Comparison of ENCODE assay signal across 16 mouse cellular contexts in the genomic region with DNA sequence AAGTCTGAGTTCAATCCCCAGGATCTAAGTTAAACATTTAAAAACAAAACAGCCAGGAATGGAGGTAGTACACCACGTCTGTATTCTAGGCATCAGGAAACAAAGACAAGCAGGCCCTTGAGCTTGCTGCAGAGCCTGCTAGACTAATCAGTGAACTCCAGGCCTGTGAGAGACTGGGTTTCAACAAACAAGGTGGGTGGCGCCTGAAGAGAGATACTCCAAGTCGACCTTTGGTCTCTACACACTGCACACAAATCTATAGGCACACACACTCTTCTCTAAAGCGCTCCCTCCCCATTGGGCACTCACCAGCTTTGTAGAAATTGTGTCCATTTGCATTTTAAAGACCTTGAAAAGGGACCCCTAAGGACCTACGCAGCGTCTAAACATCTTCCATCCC.
DNase-seq lines count a peak whose midpoint lies in the region; ATAC-seq and TF ChIP-seq lines count a peak whose summit lies in the region.
"Had no signal": no experiment of that assay in that cellular context is flagged by ENCODE, and none has a peak within 500 bp of the region (broad histone marks: within the 10 kb centered on the region; RNA-seq: fewer than 3 reads in every experiment).

No protein-coding gene starts in this region.

- TF ChIP-seq CTCF in lung, embryonic 14.5 days (IDR thresholded peaks at IDR 0.05; ENCODE audit: low read depth) = no peak

- no peak overlapping the region for H3K27ac ChIP-seq in lung, embryonic 14.5 days (ENCODE audit: low read depth)
- peak overlapping the region; percentile 67; the same call in 1 of the 2 replicates for H3K27ac ChIP-seq in embryonic facial prominence, embryonic 14.5 days (replicated peaks; ENCODE audit: low read depth, low read length)
- H3K27ac ChIP-seq in stomach, embryonic 14.5 days (ENCODE audit: low read length) = peak overlapping the region; percentile 2; the same call in 1 of the 2 replicates
- no peak overlapping the region for H3K27ac ChIP-seq in kidney, embryonic 14.5 days (ENCODE audit: low read depth, low read length)
- H3K27ac ChIP-seq in forebrain, embryonic 14.5 days (ENCODE audit: low read depth, low read length) = no peak overlapping the region
- H3K27ac ChIP-seq: limb, embryonic 13.5 days had no signal

- no peak for ATAC-seq in lung, embryonic 14.5 days (ENCODE audit: insufficient read depth)
- ATAC-seq in embryonic facial prominence, embryonic 14.5 days (ENCODE audit: low read depth) = no peak
- peak; percentile 76; the same call in 1 of the 2 replicates for ATAC-seq in stomach, embryonic 14.5 days (ENCODE audit: insufficient number of reproducible peaks, insufficient read depth, low FRiP score, low read depth)
- no peak for ATAC-seq in kidney, embryonic 14.5 days (ENCODE audit: low FRiP score, low TSS enrichment)
- ATAC-seq in forebrain, embryonic 14.5 days = no peak
- ATAC-seq: hindbrain, embryonic 16.5 days had no signal

- no peaks in the 10 kb centered on the region for H3K9me3 ChIP-seq in lung, embryonic 14.5 days (ENCODE audit: low read depth, low read length)
- no peaks in the 10 kb centered on the region for H3K9me3 ChIP-seq in embryonic facial prominence, embryonic 14.5 days (ENCODE audit: control insufficient read depth, low read length)
- no peaks in the 10 kb centered on the region for H3K9me3 ChIP-seq in stomach, embryonic 14.5 days (ENCODE audit: control insufficient read depth, low read depth, low read length)
- no peaks in the 10 kb centered on the region for H3K9me3 ChIP-seq in kidney, embryonic 14.5 days (ENCODE audit: control insufficient read depth, low read length)
- H3K9me3 ChIP-seq in forebrain, embryonic 14.5 days (replicated peaks; ENCODE audit: control insufficient read depth, low read length) = no peaks in the 10 kb centered on the region
- H3K9me3 ChIP-seq: limb, embryonic 13.5 days had no signal

- no peak overlapping the region for H3K4me2 ChIP-seq in lung, embryonic 14.5 days
- no peak overlapping the region for H3K4me2 ChIP-seq in embryonic facial prominence, embryonic 14.5 days (ENCODE audit: low read depth, low read length)
- no peak overlapping the region for H3K4me2 ChIP-seq in stomach, embryonic 14.5 days (replicated peaks; ENCODE audit: low read depth, low read length)
- no peak overlapping the region for H3K4me2 ChIP-seq in kidney, embryonic 14.5 days (replicated peaks; ENCODE audit: low read depth, low read length)
- no peak overlapping the region for H3K4me2 ChIP-seq in forebrain, embryonic 14.5 days (ENCODE audit: low read length)
- H3K4me2 ChIP-seq: limb, embryonic 13.5 days had no signal

- H3K27me3 ChIP-seq in lung, embryonic 14.5 days (ENCODE audit: insufficient read depth, low read length) = no peaks in the 10 kb centered on the region
- H3K27me3 ChIP-seq in embryonic facial prominence, embryonic 14.5 days (replicated peaks; ENCODE audit: control insufficient read depth, insufficient read depth, low read length) = no peaks in the 10 kb centered on the region
- H3K27me3 ChIP-seq in stomach, embryonic 14.5 days (ENCODE audit: control insufficient read depth, insufficient read depth, low read length) = no peaks in the 10 kb centered on the region
- no peaks in the 10 kb centered on the region for H3K27me3 ChIP-seq in kidney, embryonic 14.5 days (ENCODE audit: control insufficient read depth, insufficient read depth, low read length)
- H3K27me3 ChIP-seq in forebrain, embryonic 14.5 days (replicated peaks; ENCODE audit: control insufficient read depth, insufficient read depth, low read length) = 0 out of 2 replicates have a peak, but pooled peaks cover 13% of the 10 kb centered on the region
- H3K27me3 ChIP-seq: limb, embryonic 13.5 days had no signal

- 47% methylated on average over 6 of the region's 6 CpGs for WGBS in lung, embryonic 14.5 days
- 48% methylated on average over 6 of the region's 6 CpGs for WGBS in embryonic facial prominence, embryonic 14.5 days
- WGBS in stomach, embryonic 14.5 days = 41% methylated on average over 6 of the region's 6 CpGs
- WGBS in kidney, embryonic 14.5 days = 60% methylated on average over 6 of the region's 6 CpGs
- WGBS in forebrain, embryonic 14.5 days = 31% methylated on average over 6 of the region's 6 CpGs

- DNase-seq in lung, embryonic 14.5 days = no peak
- no peak for DNase-seq in lung, postnatal 36 days
- DNase-seq in embryonic facial prominence, embryonic 14.5 days (ENCODE audit: low spot score) = no peak
- peak; percentile 17 for DNase-seq in liver
- DNase-seq in forebrain, embryonic 14.5 days (ENCODE audit: low spot score) = no peak
- DNase-seq in cerebellum, adult 11-12 months = no peak
- DNase-seq: cerebellum, adult 2 months; embryo, embryonic 11 days; gastrocnemius, postnatal 14 days; heart, postnatal 14 days; retina, postnatal 1 day; spleen, adult 18-20 months had no signal

- H3K4me1 ChIP-seq in lung, embryonic 14.5 days (ENCODE audit: insufficient read depth) = 0 out of 2 replicates have a peak, but pooled peaks cover 3% of the 10 kb centered on the region
- H3K4me1 ChIP-seq in embryonic facial prominence, embryonic 14.5 days (ENCODE audit: control insufficient read depth, insufficient read depth, low read length) = 0 out of 2 replicates have a peak, but pooled peaks cover 4% of the 10 kb centered on the region
- peaks cover 1% of the 10 kb centered on the region; the same call in 1 of the 2 replicates for H3K4me1 ChIP-seq in stomach, embryonic 14.5 days (ENCODE audit: control insufficient read depth, insufficient read depth, low read length)
- no peaks in the 10 kb centered on the region for H3K4me1 ChIP-seq in kidney, embryonic 14.5 days (ENCODE audit: control insufficient read depth, insufficient read depth, low read length)
- no peaks in the 10 kb centered on the region for H3K4me1 ChIP-seq in forebrain, embryonic 14.5 days (ENCODE audit: control insufficient read depth, insufficient read depth, low read length)

- no peaks in the 10 kb centered on the region for H3K36me3 ChIP-seq in lung, embryonic 14.5 days (ENCODE audit: insufficient read depth)
- no peaks in the 10 kb centered on the region for H3K36me3 ChIP-seq in embryonic facial prominence, embryonic 14.5 days (ENCODE audit: control insufficient read depth, insufficient read depth, low read length)
- H3K36me3 ChIP-seq in stomach, embryonic 14.5 days (ENCODE audit: control insufficient read depth, insufficient read depth, low read length) = no peaks in the 10 kb centered on the region
- no peaks in the 10 kb centered on the region for H3K36me3 ChIP-seq in kidney, embryonic 14.5 days (ENCODE audit: control insufficient read depth, insufficient read depth, low read length)
- no peaks in the 10 kb centered on the region for H3K36me3 ChIP-seq in forebrain, embryonic 14.5 days (ENCODE audit: control insufficient read depth, insufficient read depth, low read length)
- H3K36me3 ChIP-seq: limb, embryonic 13.5 days had no signal

- H3K4me3 ChIP-seq in lung, embryonic 14.5 days (ENCODE audit: low read depth, low read length) = no peak overlapping the region
- H3K4me3 ChIP-seq in embryonic facial prominence, embryonic 14.5 days (ENCODE audit: low read depth, low read length) = no peak overlapping the region
- H3K4me3 ChIP-seq in stomach, embryonic 14.5 days (ENCODE audit: low read depth, low read length) = no peak overlapping the region
- no peak overlapping the region for H3K4me3 ChIP-seq in kidney, embryonic 14.5 days (ENCODE audit: low read length)
- no peak overlapping the region for H3K4me3 ChIP-seq in forebrain, embryonic 14.5 days (ENCODE audit: low read depth, low read length)
- H3K4me3 ChIP-seq: limb, embryonic 13.5 days had no signal

- H3K9ac ChIP-seq in lung, embryonic 14.5 days = peak overlapping the region; percentile 21; the same call in 1 of the 2 replicates
- H3K9ac ChIP-seq in embryonic facial prominence, embryonic 14.5 days (ENCODE audit: low read depth, low read length) = no peak overlapping the region
- H3K9ac ChIP-seq in stomach, embryonic 14.5 days (replicated peaks; ENCODE audit: low read depth, low read length) = no peak overlapping the region
- H3K9ac ChIP-seq in kidney, embryonic 14.5 days (ENCODE audit: low read depth, low read length) = no peak overlapping the region
- no peak overlapping the region for H3K9ac ChIP-seq in forebrain, embryonic 14.5 days (ENCODE audit: low read length)

Comparison
In these comparisons a context has a peak if more than half of its experiments do, and no peak if none do; other contexts are left out.
1. H3K27ac ChIP-seq: peak in embryonic facial prominence, embryonic 14.5 days (single experiment) and stomach, embryonic 14.5 days (single experiment); none in lung, embryonic 14.5 days (single experiment), kidney, embryonic 14.5 days (single experiment) and forebrain, embryonic 14.5 days (single experiment).